Mouse (Mus musculus) stomach, embryonic 16.5 days (tissue): Measurements from ENCODE around the gene Nupl1. TPM values are rescaled to one million over a fixed set of nuclear protein-coding genes. Genes with fewer than 3 reads are reported as not detected.

Experiments
- ATAC-seq: fragments of 200-750 bp; cut with Nextera tagmentation; 2 replicates; pipeline ENCODE4 v1.8.0; 2017; ENCODE audit warnings: moderate number of reproducible peaks, moderate TSS enrichment; ENCODE audit not compliant: insufficient read depth, low FRiP score
- H3K27ac ChIP-seq: fragments of 300-500 bp; sonication (generic); 2 replicates; pipeline ENCODE4 v1.5.1; 2014; ENCODE audit warnings: low read length
- H3K27me3 ChIP-seq: fragments of 300-500 bp; sonication (generic); 2 replicates; pipeline ENCODE4 v1.6.1; 2014; ENCODE audit warnings: low read length, control low read depth, mixed read lengths; ENCODE audit not compliant: control insufficient read depth, insufficient read depth
- H3K36me3 ChIP-seq: fragments of 300-500 bp; sonication (generic); 2 replicates; pipeline ENCODE4 v1.6.1; 2014; ENCODE audit warnings: low read length; ENCODE audit not compliant: control insufficient read depth, insufficient read depth
- H3K4me1 ChIP-seq: fragments of 300-500 bp; sonication (generic); 2 replicates; pipeline ENCODE4 v1.6.1; 2014; ENCODE audit warnings: low read length, control low read depth, mixed read lengths; ENCODE audit not compliant: control insufficient read depth, insufficient read depth
- H3K4me2 ChIP-seq: fragments of 300-500 bp; sonication (generic); 2 replicates; pipeline ENCODE4 v1.6.1; 2014; ENCODE audit warnings: low read depth, low read length, mixed read lengths
- H3K4me3 ChIP-seq: fragments of 300-500 bp; sonication (generic); replicated peaks from 2 replicates; pipeline ENCODE4 v1.5.1; 2014; ENCODE audit warnings: mild to moderate bottlenecking, low read length
- H3K9ac ChIP-seq: fragments of 300-500 bp; sonication (generic); 2 replicates; pipeline ENCODE4 v1.6.1; 2014; ENCODE audit warnings: low read length
- H3K9me3 ChIP-seq: fragments of 300-500 bp; sonication (generic); replicated peaks from 2 replicates; pipeline ENCODE4 v1.6.1; 2016; ENCODE audit warnings: low read length, control low read depth; ENCODE audit not compliant: control insufficient read depth
- WGBS: fragments of 180-500 bp; shearing (Covaris S2); extraction: QIAGEN DNeasy Blood & Tissue Kit; methylation state at CpG from one replicate; pipeline ENCODE4 v1.1.7; 2014; 5-methylcytosine and 5-hydroxymethylcytosine counted together
- polyA plus RNA-seq: library from polyadenylated mRNA; unstranded; fragments of >200 nt; fragmentation: Nextera tagmentation; extraction: Ambion mirVana; gene quantifications from 2 replicates; pipeline ENCODE4 v1.2.1, GENCODE M21; 2015

The Nupl1 gene
- polyA plus RNA-seq, 1 experiment from 2014 or later = 0.08 TPM

GRCm38 (mm10) chr14:60269333-60269732 lies 18.1 kb upstream of the Nupl1 start:
- 77% methylated on average over 6 of the region's 6 CpGs for WGBS
- H3K27me3 ChIP-seq = no peaks in the 10 kb centered on the region
- no peak overlapping the region for H3K9ac ChIP-seq
- H3K4me3 ChIP-seq = no peak overlapping the region
- no peak overlapping the region for H3K27ac ChIP-seq
- no peaks in the 10 kb centered on the region for H3K9me3 ChIP-seq
- no peak overlapping the region for H3K4me2 ChIP-seq
- no peaks in the 10 kb centered on the region for H3K36me3 ChIP-seq
- peaks cover 22% of the 10 kb centered on the region for H3K4me1 ChIP-seq
- ATAC-seq = no peak

DNA sequence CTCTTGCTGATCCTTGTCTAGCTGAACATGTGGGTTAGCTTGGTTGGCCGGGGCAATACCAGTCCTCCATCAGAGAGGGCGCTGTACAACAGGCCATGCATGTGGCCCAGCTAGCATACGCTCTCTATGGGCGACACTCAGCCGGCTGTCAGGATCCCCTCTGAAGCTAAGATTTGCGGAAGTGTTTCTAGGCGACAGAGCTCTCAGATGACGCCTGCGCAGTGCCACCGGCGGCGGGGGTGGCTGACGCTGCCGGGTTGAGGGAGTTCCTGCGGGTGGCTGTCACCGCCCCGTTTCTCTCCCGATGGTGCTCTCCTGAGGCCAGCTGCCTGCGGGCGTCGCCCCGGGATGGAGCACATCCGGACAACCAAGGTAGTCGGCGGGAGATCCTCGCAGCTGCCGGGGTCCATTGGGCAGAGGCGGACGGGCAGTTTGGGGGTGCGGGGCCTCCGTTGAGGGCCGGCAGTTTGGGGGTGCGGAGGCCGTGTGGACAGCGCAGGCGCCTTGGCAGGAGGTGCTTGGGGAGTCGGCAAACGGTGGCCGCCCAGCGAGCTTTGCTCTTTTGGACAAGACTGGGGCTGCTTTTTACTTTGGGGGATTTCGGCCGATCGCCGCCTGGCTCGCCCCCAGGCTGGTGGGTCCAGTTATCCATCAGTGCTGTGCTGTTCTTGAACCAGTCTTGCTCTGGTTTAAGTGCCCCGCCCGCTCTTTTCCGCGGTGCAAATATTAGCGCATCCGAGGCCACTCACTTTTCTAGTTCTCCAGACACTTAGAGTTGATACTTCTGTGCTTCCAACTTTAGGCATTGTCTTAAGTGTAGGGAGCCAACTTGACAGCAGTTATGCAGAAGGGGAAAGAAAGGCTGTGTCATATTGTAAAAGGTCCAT lies 14.0 kb upstream of the Nupl1 start, which contains the start of gene Mtmr6:
Mtmr6 (plus strand) TSS at position 239 of the 887 bp plus-strand sequence.
- Histone ChIP-seq H3K4me3 (peak within 1 kb of the TSS; percentile 92), H3K9ac (peak within 1 kb of the TSS; percentile 87), H3K4me2 (peak within 1 kb of the TSS; percentile 63), H3K27me3 (no peaks in the 10 kb centered on the region), H3K9me3 (no peaks in the 10 kb centered on the region), H3K27ac (peak within 1 kb of the TSS; percentile 82), H3K4me1 (peaks cover 17% of the 10 kb centered on the region), H3K36me3 (no peaks in the 10 kb centered on the region)
- 0% methylated on average over 51 of the region's 51 CpGs for WGBS
- ATAC-seq = peak; percentile 99

DNA sequence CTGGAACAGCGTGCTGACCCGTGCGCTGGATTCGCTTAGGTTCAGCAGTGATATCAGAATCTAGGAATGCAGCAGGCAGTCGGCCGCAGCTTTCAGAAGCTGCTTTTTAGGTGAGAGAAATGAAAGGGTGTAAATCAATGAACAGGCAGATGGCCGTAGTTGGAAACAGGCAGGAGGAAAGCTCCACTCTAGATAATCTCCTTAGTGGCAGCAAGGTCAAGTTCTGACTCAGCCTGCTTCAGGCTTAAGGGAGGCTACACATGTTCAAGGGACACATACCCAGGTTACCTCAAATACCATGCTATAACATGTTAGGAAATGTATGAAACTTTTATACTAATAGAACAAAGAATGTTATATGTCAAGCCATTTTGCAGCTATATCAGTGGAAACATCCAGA lies 11.1 kb upstream of the Nupl1 start:
- no peak for ATAC-seq
- peak overlapping the region; percentile 23; the same call in 1 of the 2 replicates for H3K9ac ChIP-seq
- H3K4me1 ChIP-seq = peaks cover 11% of the 10 kb centered on the region
- 41% methylated on average over 7 of the region's 7 CpGs for WGBS
- H3K4me3 ChIP-seq = no peak overlapping the region
- H3K27ac ChIP-seq = no peak overlapping the region
- H3K9me3 ChIP-seq = no peaks in the 10 kb centered on the region
- no peak overlapping the region for H3K4me2 ChIP-seq
- no peaks in the 10 kb centered on the region for H3K27me3 ChIP-seq
- no peaks in the 10 kb centered on the region for H3K36me3 ChIP-seq

GRCm38 (mm10) chr14:60257851-60258250 lies 6.6 kb upstream of the Nupl1 start:
- Histone ChIP-seq H3K4me1 (no peaks in the 10 kb centered on the region), H3K27ac (no peak overlapping the region), H3K9ac (no peak overlapping the region), H3K4me2 (no peak overlapping the region), H3K4me3 (no peak overlapping the region), H3K36me3 (no peaks in the 10 kb centered on the region), H3K9me3 (no peaks in the 10 kb centered on the region), H3K27me3 (no peaks in the 10 kb centered on the region)
- 88% methylated on average over 1 of the region's 1 CpGs for WGBS
- no peak for ATAC-seq

- 39% methylated on average over 4 of the region's 4 CpGs for WGBS
- Histone ChIP-seq H3K4me3 (no peak overlapping the region), H3K36me3 (no peaks in the 10 kb centered on the region), H3K27me3 (no peaks in the 10 kb centered on the region), H3K4me1 (peaks cover 5% of the 10 kb centered on the region), H3K9ac (no peak overlapping the region), H3K27ac (no peak overlapping the region), H3K4me2 (no peak overlapping the region), H3K9me3 (no peaks in the 10 kb centered on the region)
- peak; percentile 50; the same call in 1 of the 2 replicates for ATAC-seq
Measured at GRCm38 (mm10) chr14:60257101-60257500, 5.9 kb upstream of the Nupl1 start.

DNA sequence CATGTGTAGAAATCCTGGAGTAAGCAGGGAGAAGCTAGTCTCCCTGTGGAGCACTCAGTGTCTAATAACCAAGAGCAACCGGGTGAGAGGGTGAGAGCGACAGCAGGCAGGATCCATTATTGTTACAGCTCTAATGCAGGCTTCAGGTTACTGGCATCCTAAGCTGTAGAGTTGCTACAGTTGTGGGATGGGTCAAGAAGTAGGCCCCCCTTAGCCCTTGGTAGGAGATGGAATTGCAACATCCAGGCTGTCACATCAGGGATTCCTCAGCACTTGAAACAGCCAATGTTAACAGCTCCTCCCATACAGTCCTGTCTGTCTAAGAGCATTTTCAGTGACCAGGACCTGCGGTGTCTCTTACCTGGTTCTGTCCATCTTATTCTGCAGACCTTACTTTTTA lies 5.1 kb upstream of the Nupl1 start:
- no peak for ATAC-seq
- no peak overlapping the region for H3K27ac ChIP-seq
- H3K9ac ChIP-seq = no peak overlapping the region
- 31% methylated on average over 3 of the region's 3 CpGs for WGBS
- H3K36me3 ChIP-seq = no peaks in the 10 kb centered on the region
- no peaks in the 10 kb centered on the region for H3K27me3 ChIP-seq
- no peak overlapping the region for H3K4me3 ChIP-seq
- H3K9me3 ChIP-seq = no peaks in the 10 kb centered on the region
- no peak overlapping the region for H3K4me2 ChIP-seq
- peaks cover 5% of the 10 kb centered on the region for H3K4me1 ChIP-seq

DNA sequence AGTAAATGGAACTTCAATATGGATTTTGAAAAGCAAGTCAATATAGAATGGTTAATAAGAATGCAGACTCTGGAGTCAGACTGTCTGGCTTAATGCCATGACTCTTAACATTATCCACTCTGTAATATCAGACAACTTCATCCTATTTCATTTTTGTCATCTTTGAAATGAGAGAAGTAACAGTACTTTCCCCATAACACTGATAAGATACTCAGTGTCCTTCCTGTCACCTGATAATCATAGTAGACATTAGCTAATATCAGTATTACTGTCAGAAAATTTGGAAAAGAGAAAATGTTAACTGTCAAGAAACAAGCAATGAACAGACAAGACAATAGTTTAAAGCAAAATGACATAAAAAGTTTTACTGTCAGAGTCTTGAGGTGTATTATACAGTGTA lies 3.5 kb upstream of the Nupl1 start:
- Histone ChIP-seq H3K9me3 (no peaks in the 10 kb centered on the region), H3K4me2 (no peak overlapping the region), H3K4me1 (peaks cover 11% of the 10 kb centered on the region), H3K9ac (no peak overlapping the region), H3K36me3 (no peaks in the 10 kb centered on the region), H3K4me3 (no peak overlapping the region), H3K27me3 (no peaks in the 10 kb centered on the region), H3K27ac (no peak overlapping the region)
- ATAC-seq = no peak

GRCm38 (mm10) chr14:60253466-60253865 lies 2.2 kb upstream of the Nupl1 start:
- H3K9me3 ChIP-seq = no peaks in the 10 kb centered on the region
- H3K27me3 ChIP-seq = no peaks in the 10 kb centered on the region
- H3K4me1 ChIP-seq = peaks cover 14% of the 10 kb centered on the region
- ATAC-seq = no peak
- H3K9ac ChIP-seq = no peak overlapping the region
- H3K4me2 ChIP-seq = no peak overlapping the region
- H3K4me3 ChIP-seq = no peak overlapping the region
- H3K36me3 ChIP-seq = no peaks in the 10 kb centered on the region
- 91% methylated on average over 3 of the region's 3 CpGs for WGBS
- H3K27ac ChIP-seq = no peak overlapping the region
